Mouse (Mus musculus) adrenal gland, adult (tissue): Measurements from ENCODE around the gene Bbx.
A peak's percentile ranks its signal among the peaks of the same experiment; 100 is the strongest.

Experiments
- DNase-seq, 2 experiments: peaks; one replicate each; pipeline ENCODE4 v3.0.0; 2022 to 2023; ENCODE audit warnings: low spot score in 1 of 2; ENCODE audit not compliant: inconsistent age in 2 of 2

Gene Bbx

DNA sequence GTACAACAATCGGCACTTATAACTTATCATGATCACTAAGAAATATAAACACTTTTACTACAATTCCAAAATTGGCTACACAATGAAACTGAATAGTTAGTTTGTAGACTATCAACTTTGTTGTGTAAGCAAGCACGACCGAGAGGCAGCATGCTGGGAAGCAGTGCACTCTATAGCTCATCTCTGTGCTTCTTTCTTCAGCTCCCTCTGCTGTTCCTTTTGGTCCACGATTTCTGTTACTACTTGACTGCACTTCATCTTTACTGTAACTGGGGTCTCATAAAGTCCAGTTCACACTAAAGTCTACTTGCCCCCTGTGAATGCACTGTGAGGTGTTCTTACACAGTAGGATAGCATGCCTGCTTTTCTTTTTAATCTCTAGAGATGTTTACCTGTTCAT, 189.7 kb downstream of the Bbx start:
- no peak for DNase-seq

DNA sequence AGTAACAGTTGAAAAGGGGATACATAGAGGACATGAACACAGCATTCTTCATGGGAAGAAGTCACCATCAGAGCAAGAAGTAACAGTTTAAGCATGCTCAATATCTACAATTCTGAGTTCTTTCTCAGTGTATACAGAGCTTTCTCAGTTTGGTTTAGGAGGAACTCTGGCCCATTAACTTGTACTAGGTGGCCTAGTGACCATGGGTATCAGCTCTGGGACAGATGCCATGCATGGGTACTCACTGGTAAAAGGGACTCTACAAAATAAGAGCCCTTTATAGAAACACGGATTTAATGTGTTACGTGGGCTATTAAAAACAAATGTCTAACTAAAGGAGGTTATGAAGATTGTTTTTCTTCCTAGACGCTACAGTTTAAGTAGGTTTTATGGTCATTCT, 190.6 kb downstream of the Bbx start:
- no peak for DNase-seq

DNA sequence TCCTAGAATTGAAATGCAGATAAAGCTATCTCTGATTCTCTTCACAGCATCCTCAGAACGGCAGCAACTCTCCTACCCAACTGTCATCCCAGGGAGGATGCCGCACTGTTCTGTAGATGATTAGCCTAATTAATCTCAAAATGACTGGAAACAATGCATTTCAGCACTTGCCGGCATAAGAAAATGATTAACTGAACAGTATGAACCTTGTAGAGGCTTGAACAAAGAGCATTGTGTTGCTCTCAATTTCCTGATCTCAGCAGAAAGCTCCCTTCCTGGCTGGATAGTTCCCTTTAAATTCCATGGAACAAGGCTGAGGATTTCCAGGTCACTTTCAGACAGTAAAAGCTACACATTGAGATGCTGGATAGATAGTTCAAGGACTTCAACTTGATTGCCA, 197.0 kb downstream of the Bbx start:
- DNase-seq = no peak

DNA sequence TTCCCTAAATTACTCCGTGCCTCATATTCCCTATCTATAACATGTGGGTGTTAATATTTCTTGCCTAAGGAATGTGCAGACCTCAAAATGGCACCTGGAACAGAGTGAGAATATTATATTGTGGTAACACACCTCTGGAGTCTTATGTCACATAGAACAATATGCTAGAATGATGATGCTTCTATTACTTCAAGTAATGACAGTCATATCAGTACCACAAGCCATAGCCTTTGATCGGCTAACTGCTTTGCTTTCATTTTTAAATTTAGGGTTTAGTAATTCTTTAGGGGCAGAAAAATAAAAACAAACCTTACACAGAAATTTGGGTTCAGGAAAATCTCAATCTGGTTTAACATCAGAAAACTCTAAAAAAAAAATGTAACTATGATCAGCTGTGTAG, 201.6 kb downstream of the Bbx start:
- no peak for DNase-seq

DNA sequence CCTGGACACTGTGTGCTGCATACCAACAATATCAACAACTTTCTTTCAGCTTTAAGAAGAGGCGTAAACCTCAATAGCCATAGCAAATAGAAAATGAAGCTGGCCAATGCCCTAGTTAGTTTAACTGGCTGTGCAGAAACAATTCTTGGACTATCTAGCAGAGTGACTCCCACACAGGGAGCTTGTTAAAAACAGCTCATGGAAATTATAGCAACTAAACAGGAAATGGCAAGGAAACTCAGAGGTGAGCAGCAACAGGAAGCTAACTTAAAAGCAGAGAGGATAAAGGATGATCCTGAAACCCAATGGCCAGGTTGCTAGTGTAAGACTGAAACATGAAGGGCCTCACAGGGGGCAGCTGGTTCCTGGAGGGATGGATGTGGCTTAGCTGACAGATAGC, 203.4 kb downstream of the Bbx start:
- no peak for DNase-seq

DNA sequence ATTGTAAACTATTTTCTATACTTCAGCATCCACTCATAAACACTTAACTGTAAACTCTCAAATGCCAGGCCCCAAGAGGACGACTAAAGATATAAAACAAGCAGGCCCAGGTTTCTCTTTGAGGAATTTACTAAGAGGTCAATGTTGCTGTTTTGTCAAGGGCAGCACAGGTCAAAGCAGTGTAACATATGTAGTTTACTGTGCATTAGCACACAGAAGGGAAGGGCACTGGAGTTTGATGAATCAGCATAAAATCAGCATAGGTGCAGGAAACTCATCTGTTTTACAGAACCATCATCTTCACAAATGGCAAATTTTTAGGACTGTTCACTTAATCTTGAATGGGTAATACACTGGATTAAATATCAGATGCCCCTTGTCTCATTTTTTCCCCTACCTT, 205.9 kb downstream of the Bbx start:
- DNase-seq = no peak

DNA sequence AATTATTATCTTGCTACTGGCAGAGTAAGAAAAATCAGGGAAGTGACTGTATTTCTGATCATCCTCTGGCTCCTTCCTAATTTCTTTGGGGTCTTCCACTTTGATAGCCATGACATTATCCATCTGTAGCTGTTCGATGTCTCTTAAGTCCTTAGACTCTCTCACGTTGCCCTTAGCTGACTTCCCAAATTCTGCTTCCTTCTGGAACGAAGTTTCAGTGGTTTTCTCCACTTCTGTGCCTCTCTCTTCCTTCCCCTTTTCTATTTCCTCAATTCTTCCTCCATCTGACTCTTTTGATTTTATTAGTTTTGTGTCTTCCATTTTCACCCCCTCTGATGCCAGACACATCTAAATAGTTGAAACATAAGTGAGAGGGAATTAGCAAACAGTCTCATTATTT, 207.2 kb downstream of the Bbx start:
- no peak for DNase-seq

DNA sequence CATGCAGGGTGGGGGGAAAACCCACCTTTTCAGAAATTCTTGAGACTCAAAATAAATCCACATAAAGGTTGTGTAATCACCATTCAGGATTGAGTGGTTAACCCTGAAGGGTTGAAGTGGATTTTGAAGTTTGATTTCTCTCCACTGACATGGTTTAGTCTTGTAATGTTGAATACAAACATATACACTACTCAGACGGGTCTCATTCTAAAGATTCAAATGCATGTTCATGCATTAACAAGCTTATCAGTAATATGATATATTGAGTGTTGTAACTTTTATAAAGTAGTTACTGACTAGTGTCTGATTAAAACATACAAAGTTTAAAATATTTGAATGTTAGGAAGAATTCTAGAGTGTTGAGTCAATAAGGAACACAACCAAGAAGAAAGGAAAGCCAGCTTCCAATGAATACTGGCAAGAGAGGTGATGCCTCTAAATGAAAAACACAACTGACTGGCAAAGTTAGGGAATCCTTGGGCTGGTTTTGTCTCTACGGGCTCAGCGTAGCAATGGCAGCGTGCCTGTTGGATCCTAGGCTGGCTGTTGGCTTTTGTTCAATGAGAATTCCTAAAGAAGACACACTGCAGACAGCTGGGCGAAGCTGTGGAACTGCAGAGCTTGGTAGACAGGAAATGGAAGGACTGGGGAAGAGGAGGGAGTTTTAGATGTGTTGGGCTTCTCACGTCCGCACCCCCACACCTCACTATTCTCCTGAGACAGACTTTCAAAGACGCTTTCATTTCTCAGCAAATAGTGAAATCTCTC, 211.3 kb downstream of the Bbx start:
- peak in 1 of 2 experiments; percentile 38 for DNase-seq

DNA sequence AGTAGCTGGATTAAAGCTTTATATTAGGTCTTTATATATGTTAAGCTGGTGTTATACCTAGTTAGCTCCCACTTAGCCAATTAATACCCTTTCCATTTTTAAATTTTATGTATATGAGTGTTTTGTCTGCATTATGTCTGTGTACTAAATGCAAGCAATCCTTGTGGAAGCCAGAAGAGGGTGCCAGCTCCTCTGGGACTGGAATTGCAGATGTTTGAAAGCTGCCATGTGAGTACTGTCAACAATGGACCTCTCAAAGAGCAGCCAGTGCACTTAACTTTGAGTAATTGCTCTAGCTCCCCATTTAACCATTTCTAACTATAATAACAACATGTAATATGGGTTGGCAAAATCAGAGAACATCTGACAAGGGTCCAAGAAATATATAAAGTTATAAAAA, 215.1 kb downstream of the Bbx start:
- no peak for DNase-seq

DNA sequence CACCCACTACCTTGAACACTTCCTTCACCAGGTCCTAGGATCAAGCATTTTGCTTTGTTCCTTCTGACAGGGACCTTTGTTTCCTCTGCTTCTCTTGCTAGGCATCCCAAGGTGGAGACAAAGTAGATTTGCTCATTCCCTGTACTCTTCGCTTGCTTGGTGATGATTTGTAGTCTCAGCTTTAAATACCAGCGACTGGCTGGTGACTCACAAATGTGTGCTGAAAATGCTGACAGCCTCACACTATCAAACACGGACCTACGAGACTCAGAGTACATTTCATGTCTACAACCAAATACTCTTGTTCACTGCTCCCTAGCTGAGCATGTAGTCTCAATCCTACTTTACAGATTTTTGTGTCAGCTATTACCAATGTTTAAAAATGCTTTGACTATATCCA, 220.5 kb downstream of the Bbx start:
- DNase-seq = peak; percentile 18 to 72

DNA sequence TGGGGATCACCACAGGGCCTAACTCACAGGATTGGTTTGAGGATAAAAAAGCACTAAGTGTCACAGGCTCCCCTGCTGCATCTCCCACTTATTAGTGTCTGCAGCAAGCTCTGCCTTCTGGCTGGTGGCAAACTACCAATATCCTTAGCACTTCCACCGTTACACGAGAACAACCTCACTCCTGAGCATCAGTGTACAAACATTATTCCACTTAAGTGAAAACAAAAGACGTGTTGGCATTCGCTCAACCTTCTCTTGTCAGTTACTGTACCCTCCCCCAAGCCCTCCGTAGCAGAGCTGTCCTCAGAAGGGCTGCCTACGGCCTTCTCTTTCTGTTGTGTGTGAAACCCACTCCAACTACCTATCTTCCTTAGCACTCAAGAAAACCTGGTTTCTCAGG, 221.0 kb downstream of the Bbx start:
- peak in 1 of 2 experiments; percentile 26 for DNase-seq

DNA sequence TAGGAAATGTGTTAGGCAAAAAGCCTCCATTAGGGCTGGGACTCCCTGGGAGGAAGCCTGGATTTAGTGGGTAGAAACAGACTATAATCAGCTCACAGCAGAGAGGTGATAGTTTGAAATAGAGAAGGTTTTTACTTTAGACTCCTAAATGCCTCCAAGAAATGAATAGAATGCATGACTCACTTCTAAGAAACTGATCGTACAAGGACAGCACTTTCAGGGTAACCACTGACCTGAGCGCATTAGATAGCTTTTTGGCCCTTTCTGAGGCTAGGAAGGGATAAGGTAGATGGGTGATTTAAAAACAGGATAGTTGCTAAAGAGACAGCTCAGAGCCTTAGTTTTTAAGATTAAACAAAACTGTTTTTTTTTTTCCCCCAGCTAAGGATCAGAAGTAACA, 221.4 kb downstream of the Bbx start:
- DNase-seq = peak in 1 of 2 experiments; percentile 47

DNA sequence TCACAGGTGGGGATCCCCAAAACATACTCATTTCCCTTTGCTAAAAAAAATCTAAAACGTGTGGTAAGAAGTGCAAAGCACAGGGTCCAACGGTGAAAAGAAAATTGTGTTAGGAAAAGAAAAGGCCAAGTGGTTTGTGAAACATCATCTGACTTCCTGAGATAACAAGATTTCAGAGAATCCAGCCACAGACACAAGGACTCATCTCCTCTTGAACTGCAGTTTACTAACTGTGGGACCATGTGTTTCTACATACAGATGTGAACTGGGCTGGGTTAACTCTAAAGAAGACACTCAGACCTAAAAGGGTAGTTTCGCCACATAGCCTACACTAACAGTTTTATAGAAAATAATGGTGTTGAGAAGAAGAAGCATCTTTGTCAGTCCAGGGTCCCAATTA, 227.2 kb downstream of the Bbx start:
- DNase-seq = no peak

DNA sequence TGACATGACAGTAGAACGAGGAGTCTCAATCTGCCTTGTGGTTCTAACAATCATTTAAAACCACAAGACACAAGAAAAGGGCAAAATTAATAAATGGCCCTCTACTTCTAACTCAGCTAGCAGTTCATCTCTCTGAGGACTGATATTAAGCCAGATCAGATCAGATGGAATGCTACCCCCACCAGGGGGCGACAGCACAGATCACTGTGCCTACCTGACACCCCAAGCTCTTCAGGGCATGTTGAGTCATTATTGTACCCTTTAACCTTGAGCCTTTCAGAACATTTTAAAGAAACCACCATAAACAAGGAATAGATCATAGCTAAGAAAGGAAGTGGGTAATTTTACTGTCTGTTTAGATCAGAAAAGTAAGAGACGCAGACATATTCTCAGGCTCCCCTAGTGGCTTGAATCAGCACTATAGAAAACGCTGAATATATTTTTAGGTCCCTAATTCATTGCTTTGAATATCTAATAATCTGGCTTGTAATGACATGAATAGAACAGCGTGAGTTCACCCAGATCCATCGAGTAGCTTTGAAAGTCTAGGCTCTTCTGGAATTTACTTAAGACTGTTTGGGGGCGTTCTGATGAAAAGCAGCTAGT, 230.5 kb downstream of the Bbx start:
- DNase-seq = peak; percentile 27 to 77

DNA sequence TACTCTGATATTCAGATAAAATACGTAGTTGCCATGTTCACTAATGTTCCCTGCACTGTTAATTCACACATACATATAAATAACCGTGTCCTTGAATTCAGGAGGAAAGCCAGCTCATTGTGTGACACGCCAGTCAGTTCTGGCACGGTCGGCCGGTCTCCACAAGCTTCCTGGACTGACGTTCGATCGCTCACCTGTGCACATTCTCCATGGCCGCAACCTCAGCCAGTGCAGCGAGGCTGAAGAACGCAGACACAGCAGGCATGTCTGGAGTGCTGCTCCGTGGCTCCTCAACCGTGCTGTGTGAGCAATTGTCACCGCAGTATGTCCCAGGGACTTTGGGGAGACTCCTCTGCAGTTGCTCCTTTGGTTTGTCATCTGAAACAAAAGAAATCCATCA, 232.0 kb downstream of the Bbx start:
- DNase-seq = no peak

DNA sequence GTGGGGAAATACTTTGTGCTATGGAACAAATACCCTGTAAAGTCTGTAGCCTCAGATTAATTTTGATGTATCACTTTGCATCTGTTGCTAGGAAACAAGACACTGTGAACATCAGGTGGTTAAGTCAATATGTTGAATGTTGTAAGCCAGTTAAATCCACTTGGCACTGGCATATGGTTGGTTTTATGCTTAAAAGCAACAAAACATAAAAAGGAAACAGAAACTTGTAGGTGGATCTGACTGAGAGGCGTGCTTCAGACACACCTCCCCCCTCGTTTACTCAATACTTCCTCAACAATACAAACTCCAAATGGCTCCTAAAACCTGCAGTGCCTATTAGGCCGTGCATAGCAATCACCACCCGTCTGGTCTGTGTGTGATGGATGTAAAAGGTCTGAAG, 236.1 kb downstream of the Bbx start:
- DNase-seq = no peak

DNA sequence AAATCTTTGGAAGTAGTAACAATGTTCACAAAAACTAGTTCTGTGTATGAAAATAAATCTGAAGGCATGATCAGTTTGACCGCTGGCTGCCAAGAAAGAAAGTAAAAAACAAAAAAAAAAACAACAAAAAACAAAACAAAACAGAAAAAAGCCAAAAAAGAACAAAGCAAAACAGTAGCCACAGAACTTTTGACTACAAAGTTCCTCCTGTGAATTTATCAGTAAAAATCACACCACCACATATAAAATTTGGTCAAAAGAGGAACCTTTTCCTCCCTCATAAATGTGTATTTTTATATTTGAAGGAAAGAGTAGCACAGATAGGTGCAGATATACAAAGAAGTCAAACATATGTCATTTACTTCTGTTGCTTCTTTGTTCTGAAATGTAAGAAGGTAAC, 239.6 kb downstream of the Bbx start:
- no peak for DNase-seq

DNA sequence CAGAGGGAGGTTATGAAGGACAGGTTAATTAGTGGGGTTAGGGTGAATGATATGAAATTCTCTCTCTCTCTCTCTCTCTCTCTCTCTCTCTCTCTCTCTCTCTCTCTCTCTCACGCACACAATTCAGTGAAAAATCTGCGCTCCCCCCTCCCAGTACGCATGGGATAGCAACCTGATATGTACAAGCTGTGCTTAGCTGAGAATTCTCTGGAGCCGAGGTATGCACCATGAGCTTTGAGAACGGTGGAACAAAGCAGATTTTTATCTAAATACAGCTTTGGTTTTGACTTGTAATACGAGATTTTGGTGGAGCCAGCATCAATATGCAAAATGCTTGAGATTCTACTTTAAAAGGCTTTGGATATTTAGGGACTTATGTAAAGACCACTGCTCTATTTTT, 243.1 kb downstream of the Bbx start:
- no peak for DNase-seq

DNA sequence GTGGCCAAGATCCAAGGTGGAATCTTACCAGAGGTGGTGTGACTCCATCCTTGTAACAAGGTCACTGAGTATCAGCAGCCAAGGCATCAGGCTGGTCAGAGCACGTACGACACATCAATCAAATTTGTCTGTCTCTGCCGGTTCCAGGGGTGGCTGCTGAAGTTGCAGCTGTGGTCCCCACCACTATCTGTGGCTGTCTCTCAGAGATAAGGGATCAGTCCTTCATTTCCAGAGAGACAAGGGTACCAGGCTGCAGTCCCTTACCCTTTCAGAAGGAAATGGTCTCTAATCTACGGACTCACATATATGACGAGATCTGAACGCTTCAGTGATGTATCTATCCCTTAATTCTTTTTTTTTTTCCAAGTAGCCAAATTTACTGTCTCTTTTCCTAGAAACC, 245.6 kb downstream of the Bbx start:
- DNase-seq = peak in 1 of 2 experiments; percentile 32

DNA sequence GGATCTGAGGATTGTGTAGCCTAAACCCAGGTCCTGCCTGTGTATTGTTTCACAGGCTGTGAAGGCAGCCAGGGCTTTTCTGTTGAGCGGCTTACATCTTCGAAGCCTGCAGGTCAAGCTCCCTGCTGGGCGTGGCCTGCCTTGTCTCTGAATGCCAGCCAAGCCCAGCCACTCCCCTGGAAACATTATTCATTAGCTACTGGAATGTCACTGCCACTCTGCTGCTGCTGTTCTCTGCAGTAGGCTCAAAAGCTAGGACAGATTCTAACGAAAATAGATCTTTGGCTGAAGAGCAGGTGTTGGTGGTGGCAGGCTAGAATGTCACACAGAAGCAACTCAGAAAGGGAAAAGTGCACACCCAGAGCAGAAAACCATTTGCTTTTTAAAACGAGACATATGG, 247.1 kb downstream of the Bbx start:
- DNase-seq = peak; percentile 51 to 81

DNA sequence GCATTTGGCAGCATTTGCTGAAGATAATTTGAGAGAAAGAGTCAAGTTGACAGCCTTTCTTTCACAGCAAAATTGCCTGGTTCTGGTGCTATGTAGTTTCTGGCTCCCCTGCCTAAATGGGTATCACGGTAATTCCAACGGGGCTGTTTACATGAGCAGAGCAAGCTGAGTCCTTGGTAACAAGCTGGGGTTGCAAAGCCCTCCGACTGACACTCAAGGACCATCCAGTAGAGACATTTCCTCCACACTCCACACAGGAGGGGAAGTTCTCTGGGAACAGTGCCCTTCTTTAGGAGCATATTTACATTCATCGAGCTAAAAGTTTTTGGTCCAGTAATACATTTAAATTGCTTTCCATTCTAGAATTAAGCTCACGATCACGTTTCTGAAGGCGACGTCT, 249.2 kb downstream of the Bbx start:
- DNase-seq = no peak

DNA sequence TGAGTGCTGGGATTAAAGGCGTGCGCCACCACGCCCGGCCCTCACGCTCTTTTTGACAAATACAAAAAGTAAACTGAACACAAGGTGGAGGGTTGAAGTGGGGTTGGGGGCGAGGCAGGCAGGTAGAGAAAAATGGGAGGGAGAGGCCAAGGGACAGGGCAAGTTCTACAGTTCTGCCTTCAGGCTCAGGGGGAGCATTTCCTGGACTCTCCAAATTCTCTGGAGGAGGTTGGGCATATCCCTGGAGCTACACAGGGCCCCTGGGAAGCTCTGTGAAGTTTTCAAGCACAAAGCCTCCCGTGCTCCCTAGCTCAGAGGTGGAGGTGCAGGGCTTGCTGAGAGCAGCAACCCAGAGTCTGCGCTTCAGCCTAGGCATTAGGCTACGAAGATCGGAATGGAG, 249.6 kb downstream of the Bbx start:
- no peak for DNase-seq

DNA sequence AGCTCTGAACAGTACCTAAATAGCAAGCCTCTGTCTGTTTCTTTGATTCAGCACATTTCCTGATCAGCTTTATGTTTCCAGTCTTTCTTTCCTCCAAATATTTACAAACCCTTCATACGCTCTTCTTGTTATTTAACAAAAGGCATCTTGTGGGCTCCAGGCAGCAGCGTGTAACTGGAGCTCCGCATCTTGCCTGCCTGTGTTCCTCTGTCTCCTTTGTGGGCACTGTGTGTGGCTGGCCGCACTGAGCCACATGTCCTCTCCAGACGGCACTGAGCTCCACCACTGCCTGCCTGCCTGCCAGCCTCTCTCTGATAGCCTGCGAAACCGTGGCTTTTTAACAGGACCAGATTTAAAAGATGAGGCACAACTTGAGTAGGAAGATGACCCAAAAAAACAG, 259.4 kb downstream of the Bbx start:
- no peak for DNase-seq
